Mouse (Mus musculus) hindbrain, embryonic 15.5 days (tissue): ENCODE measurements around the gene Cnih2. TPM values are rescaled to one million over a fixed set of nuclear protein-coding genes. Genes with fewer than 3 reads are reported as not detected.
"Not testable (repeated sequence)": the region's sequence is repeated elsewhere in the genome, so short reads cannot be mapped to it uniquely, and the experiment has no call there.

Experiments
- ATAC-seq: fragments of 200-750 bp; cut with Nextera tagmentation; 2 replicates; pipeline ENCODE4 v1.8.0; 2017; ENCODE audit warnings: low read depth, moderate number of reproducible peaks, moderate TSS enrichment; ENCODE audit not compliant: low FRiP score
- H3K27ac ChIP-seq: fragments of 300-500 bp; sonication (generic); replicated peaks from 2 replicates; pipeline ENCODE4 v1.5.1; 2015; ENCODE audit warnings: mild to moderate bottlenecking, inconsistent platforms
- H3K27me3 ChIP-seq: fragments of 300-500 bp; sonication (generic); 2 replicates; pipeline ENCODE4 v1.6.1; 2015; ENCODE audit warnings: control low read depth, inconsistent platforms
- H3K36me3 ChIP-seq: fragments of 300-500 bp; sonication (generic); 2 replicates; pipeline ENCODE4 v1.6.1; 2015; ENCODE audit warnings: control low read depth, inconsistent platforms
- H3K4me1 ChIP-seq: fragments of 300-500 bp; sonication (generic); replicated peaks from 2 replicates; pipeline ENCODE4 v1.6.1; 2015; ENCODE audit warnings: control low read depth, inconsistent platforms
- H3K4me2 ChIP-seq: fragments of 300-500 bp; sonication (generic); 2 replicates; pipeline ENCODE4 v1.6.1; 2015; ENCODE audit warnings: moderate library complexity, mild to moderate bottlenecking, inconsistent platforms
- H3K4me3 ChIP-seq: fragments of 300-500 bp; sonication (generic); 2 replicates; pipeline ENCODE4 v1.5.1; 2015; ENCODE audit warnings: mild to moderate bottlenecking, inconsistent platforms
- H3K9ac ChIP-seq: fragments of 300-500 bp; sonication (generic); 2 replicates; pipeline ENCODE4 v1.6.1; 2015; ENCODE audit warnings: inconsistent platforms
- H3K9me3 ChIP-seq: fragments of 300-500 bp; sonication (generic); 2 replicates; pipeline ENCODE4 v1.6.1; 2016; ENCODE audit warnings: control low read depth, inconsistent platforms
- WGBS: fragments of 180-500 bp; shearing (Covaris S2); methylation state at CpG from one replicate; pipeline ENCODE4 v1.1.7; 2015; 5-methylcytosine and 5-hydroxymethylcytosine counted together
- polyA plus RNA-seq: library from polyadenylated mRNA; unstranded; fragments of >200 nt; fragmentation: Nextera tagmentation; extraction: Ambion mirVana; gene quantifications from 2 replicates; pipeline ENCODE4 v1.2.1, GENCODE M21; 2015

The Cnih2 gene
- polyA plus RNA-seq, 1 experiment from 2014 or later = 435 TPM

GRCm38 (mm10) chr19:5089324-5089723 lies 9.0 kb downstream of the Cnih2 start:
- peak overlapping the region; percentile 89 for H3K4me2 ChIP-seq
- WGBS = 92% methylated on average over 4 of the region's 4 CpGs
- H3K27ac ChIP-seq = no peak overlapping the region
- ATAC-seq = no peak
- H3K9ac ChIP-seq = peak overlapping the region; percentile 87
- peaks cover 30% of the 10 kb centered on the region for H3K36me3 ChIP-seq
- peaks cover 40% of the 10 kb centered on the region for H3K4me1 ChIP-seq
- H3K27me3 ChIP-seq = peaks cover 11% of the 10 kb centered on the region
- H3K4me3 ChIP-seq = peak overlapping the region; percentile 87
- no peaks in the 10 kb centered on the region for H3K9me3 ChIP-seq

GRCm38 (mm10) chr19:5087884-5088728 lies 10.2 kb downstream of the Cnih2 start, which contains the start of gene Yif1a:
Gene Yif1a (plus strand): TSS chr19:5088538.
- Histone ChIP-seq H3K36me3 (peaks cover 23% of the 10 kb centered on the region; the same call in 1 of the 2 replicates), H3K27ac (peak within 1 kb of the TSS; percentile 85), H3K27me3 (peaks cover 22% of the 10 kb centered on the region), H3K4me3 (peak within 1 kb of the TSS; percentile 87), H3K4me2 (peak within 1 kb of the TSS; percentile 89), H3K9me3 (no peaks in the 10 kb centered on the region), H3K4me1 (peaks cover 36% of the 10 kb centered on the region), H3K9ac (peak within 1 kb of the TSS; percentile 87)
- ATAC-seq = peak; percentile 92
- under 1% methylated on average over 58 of the region's 58 CpGs for WGBS

- 57% methylated on average over 4 of the region's 4 CpGs for WGBS
- H3K27ac ChIP-seq, H3K9ac ChIP-seq, ATAC-seq, H3K9me3 ChIP-seq, H3K4me3 ChIP-seq, H3K4me2 ChIP-seq: not testable (repeated sequence)
- peaks cover 38% of the 10 kb centered on the region for H3K27me3 ChIP-seq
- H3K4me1 ChIP-seq = peaks cover 34% of the 10 kb centered on the region
- peaks cover 12% of the 10 kb centered on the region for H3K36me3 ChIP-seq
Observed at GRCm38 (mm10) chr19:5086533-5086932, 11.8 kb downstream of the Cnih2 start.

- Histone ChIP-seq H3K27me3 (peaks cover 50% of the 10 kb centered on the region), H3K9ac (peak within 1 kb of the TSS; percentile 88), H3K27ac (peak within 1 kb of the TSS; percentile 60), H3K4me2 (peak within 1 kb of the TSS; percentile 75), H3K9me3 (no peaks in the 10 kb centered on the region), H3K4me3 (peak within 1 kb of the TSS; percentile 70), H3K36me3 (peaks cover 9% of the 10 kb centered on the region), H3K4me1 (peaks cover 34% of the 10 kb centered on the region)
- WGBS = under 1% methylated on average over 69 of the region's 69 CpGs
- ATAC-seq = no peak
Observed at GRCm38 (mm10) chr19:5085145-5085863, 13.0 kb downstream of the Cnih2 start, which contains the start of gene Tmem151a. Gene Tmem151a (minus strand): TSS chr19:5085531.

GRCm38 (mm10) chr19:5084834-5085144 lies 13.5 kb downstream of the Cnih2 start:
- WGBS = 5% methylated on average over 15 of the region's 15 CpGs
- peak overlapping the region; percentile 70 for H3K4me3 ChIP-seq
- H3K9ac ChIP-seq = peak overlapping the region; percentile 88
- no peaks in the 10 kb centered on the region for H3K9me3 ChIP-seq
- H3K4me1 ChIP-seq = peaks cover 34% of the 10 kb centered on the region
- ATAC-seq = no peak
- H3K36me3 ChIP-seq = peaks cover 7% of the 10 kb centered on the region; the same call in 1 of the 2 replicates
- peak overlapping the region; percentile 75 for H3K4me2 ChIP-seq
- H3K27ac ChIP-seq = 0 out of 2 replicates have a peak overlapping the region, but pooled peaks have one; percentile 10
- H3K27me3 ChIP-seq = peaks cover 52% of the 10 kb centered on the region

- peaks cover 52% of the 10 kb centered on the region for H3K27me3 ChIP-seq
Observed at GRCm38 (mm10) chr19:5083961-5084833, 14.1 kb downstream of the Cnih2 start.

GRCm38 (mm10) chr19:5082596-5082995 lies 15.7 kb downstream of the Cnih2 start:
- ATAC-seq = no peak
- Histone ChIP-seq H3K9ac (no peak overlapping the region), H3K4me2 (no peak overlapping the region), H3K27ac (no peak overlapping the region), H3K4me1 (peaks cover 20% of the 10 kb centered on the region), H3K9me3 (no peaks in the 10 kb centered on the region), H3K27me3 (peaks cover 55% of the 10 kb centered on the region), H3K36me3 (peaks cover 7% of the 10 kb centered on the region; the same call in 1 of the 2 replicates), H3K4me3 (no peak overlapping the region)
- WGBS = 72% methylated on average over 24 of the region's 24 CpGs

More at GRCm38 (mm10) chr19:5083961-5084833, 14.1 kb downstream of the Cnih2 start:
- peaks cover 7% of the 10 kb centered on the region; the same call in 1 of the 2 replicates for H3K36me3 ChIP-seq
- WGBS = 60% methylated on average over 3 of the region's 3 CpGs
- H3K9ac ChIP-seq = peak overlapping the region; percentile 88
- peak overlapping the region; percentile 70 for H3K4me3 ChIP-seq
- H3K4me2 ChIP-seq = peak overlapping the region; percentile 75
- peak overlapping the region; percentile 10; the same call in 1 of the 2 replicates for H3K27ac ChIP-seq
- ATAC-seq = no peak
- H3K4me1 ChIP-seq = peaks cover 28% of the 10 kb centered on the region
- H3K9me3 ChIP-seq = no peaks in the 10 kb centered on the region

- Histone ChIP-seq H3K4me1 (peaks cover 14% of the 10 kb centered on the region), H3K4me3 (no peak overlapping the region), H3K36me3 (peaks cover 7% of the 10 kb centered on the region; the same call in 1 of the 2 replicates), H3K27ac (no peak overlapping the region), H3K27me3 (peaks cover 55% of the 10 kb centered on the region), H3K4me2 (no peak overlapping the region), H3K9ac (no peak overlapping the region), H3K9me3 (no peaks in the 10 kb centered on the region)
- 61% methylated on average over 18 of the region's 18 CpGs for whole genome bisulfite sequencing
- ATAC-seq = no peak
Observed at GRCm38 (mm10) chr19:5082005-5082404, 16.3 kb downstream of the Cnih2 start.

- 91% methylated on average over 1 of the region's 1 CpGs for WGBS
- Histone ChIP-seq H3K4me3 (no peak overlapping the region), H3K36me3 (peaks cover 7% of the 10 kb centered on the region; the same call in 1 of the 2 replicates), H3K4me1 (peaks cover 8% of the 10 kb centered on the region; the same call in 1 of the 2 replicates), H3K9me3 (no peaks in the 10 kb centered on the region), H3K9ac (no peak overlapping the region), H3K27ac (no peak overlapping the region), H3K4me2 (no peak overlapping the region), H3K27me3 (peaks cover 48% of the 10 kb centered on the region)
- ATAC-seq = no peak
Observed at GRCm38 (mm10) chr19:5079279-5079678, 19.0 kb downstream of the Cnih2 start.

GRCm38 (mm10) chr19:5073518-5073917 lies 24.8 kb downstream of the Cnih2 start:
- Histone ChIP-seq H3K27ac (no peak overlapping the region), H3K4me1 (peaks cover 28% of the 10 kb centered on the region), H3K4me3 (no peak overlapping the region), H3K36me3 (no peaks in the 10 kb centered on the region), H3K4me2 (no peak overlapping the region), H3K9me3 (no peaks in the 10 kb centered on the region), H3K9ac (no peak overlapping the region), H3K27me3 (peaks cover 13% of the 10 kb centered on the region)
- no peak for ATAC-seq
- 49% methylated on average over 5 of the region's 5 CpGs for WGBS

GRCm38 (mm10) chr19:5073028-5073427 lies 25.3 kb downstream of the Cnih2 start:
- Histone ChIP-seq H3K9me3 (no peaks in the 10 kb centered on the region), H3K27ac (0 out of 2 replicates have a peak overlapping the region, but pooled peaks have one; percentile 0), H3K4me2 (peak overlapping the region; percentile 83), H3K4me1 (peaks cover 32% of the 10 kb centered on the region), H3K9ac (no peak overlapping the region), H3K27me3 (peaks cover 13% of the 10 kb centered on the region), H3K36me3 (no peaks in the 10 kb centered on the region), H3K4me3 (peak overlapping the region; percentile 44)
- ATAC-seq = no peak
- WGBS = 2% methylated on average over 15 of the region's 15 CpGs
